Mouse (Mus musculus): ENCODE measurements around the gene Frat2.
"Not testable (repeated sequence)": the region's sequence is repeated elsewhere in the genome, so short reads cannot be mapped to it uniquely, and the experiment has no call there.

Frat2 gene

GRCm38 (mm10) chr19:41847992-41848851 is at the start of gene Frat2:
Gene Frat2, minus strand, starts transcription at chr19:41848132.
- peak; percentile 55 to 84 for DNase-seq (ENCODE audit: low spot score in 2 of 2)

- DNase-seq (ENCODE audit: low spot score in 2 of 2), result no peak
Measured at GRCm38 (mm10) chr19:41896319-41896711, 48.4 kb upstream of the Frat2 start.

- DNase-seq (ENCODE audit: low spot score in 2 of 2), result peak; percentile 84 to 88
Measured at GRCm38 (mm10) chr19:41895460-41896318, 47.8 kb upstream of the Frat2 start, which contains the start of gene Rrp12. Gene Rrp12, minus strand, starts transcription at chr19:41896173.

GRCm38 (mm10) chr19:41894959-41895358 is 47.0 kb upstream of the Frat2 start:
- no peak for DNase-seq (ENCODE audit: low spot score in 2 of 2)

- no peak for DNase-seq (ENCODE audit: low spot score in 2 of 2)
Measured at GRCm38 (mm10) chr19:41888191-41888590, 40.3 kb upstream of the Frat2 start.

- DNase-seq (ENCODE audit: low spot score in 2 of 2), result no peak
Measured at GRCm38 (mm10) chr19:41883882-41884281, 36.0 kb upstream of the Frat2 start.

GRCm38 (mm10) chr19:41881842-41882241 is 33.9 kb upstream of the Frat2 start:
- no peak for DNase-seq (ENCODE audit: low spot score in 2 of 2)

GRCm38 (mm10) chr19:41874356-41874755 is 26.4 kb upstream of the Frat2 start:
- no peak for DNase-seq (ENCODE audit: low spot score in 2 of 2)

GRCm38 (mm10) chr19:41872285-41872684 is 24.4 kb upstream of the Frat2 start:
- peak in 1 of 2 experiments; percentile 38 for DNase-seq (ENCODE audit: low spot score in 2 of 2)

- DNase-seq (ENCODE audit: low spot score in 2 of 2), result not testable (repeated sequence)
Measured at GRCm38 (mm10) chr19:41869946-41870345, 22.0 kb upstream of the Frat2 start.

GRCm38 (mm10) chr19:41869296-41869695 is 21.4 kb upstream of the Frat2 start:
- DNase-seq (ENCODE audit: low spot score in 2 of 2), result peak in 1 of 2 experiments; percentile 58

- no peak for DNase-seq (ENCODE audit: low spot score in 2 of 2)
Measured at GRCm38 (mm10) chr19:41866707-41867106, 18.8 kb upstream of the Frat2 start.

- DNase-seq (ENCODE audit: low spot score in 2 of 2), result no peak
Measured at GRCm38 (mm10) chr19:41857816-41858310, 9.9 kb upstream of the Frat2 start.

- DNase-seq (ENCODE audit: low spot score in 2 of 2), result no peak
Measured at GRCm38 (mm10) chr19:41857086-41857762, 9.3 kb upstream of the Frat2 start.

GRCm38 (mm10) chr19:41852423-41852822 is 4.5 kb upstream of the Frat2 start:
- DNase-seq (ENCODE audit: low spot score in 2 of 2), result no peak

- no peak for DNase-seq (ENCODE audit: low spot score in 2 of 2)
Measured at GRCm38 (mm10) chr19:41850719-41851543, 3.0 kb upstream of the Frat2 start.

GRCm38 (mm10) chr19:41850021-41850718 is 2.2 kb upstream of the Frat2 start:
- DNase-seq (ENCODE audit: low spot score in 2 of 2), result no peak

- DNase-seq (ENCODE audit: low spot score in 2 of 2), result not testable (repeated sequence)
Measured at GRCm38 (mm10) chr19:41847614-41847991, 329 bp downstream of the Frat2 start.

GRCm38 (mm10) chr19:41847091-41847581 is 796 bp downstream of the Frat2 start:
- peak in 1 of 2 experiments; percentile 31 for DNase-seq (ENCODE audit: low spot score in 2 of 2)
